Mouse (Mus musculus): Measurements from ENCODE around the gene Nop16. TPM values are rescaled to one million over a fixed set of nuclear protein-coding genes. Genes with fewer than 3 reads are reported as not detected.
A peak's percentile ranks its signal among the peaks of the same experiment; 100 is the strongest.

The Nop16 gene
- polyA plus RNA-seq, 1 experiment from 2014 or later, result 61.6 TPM

DNA sequence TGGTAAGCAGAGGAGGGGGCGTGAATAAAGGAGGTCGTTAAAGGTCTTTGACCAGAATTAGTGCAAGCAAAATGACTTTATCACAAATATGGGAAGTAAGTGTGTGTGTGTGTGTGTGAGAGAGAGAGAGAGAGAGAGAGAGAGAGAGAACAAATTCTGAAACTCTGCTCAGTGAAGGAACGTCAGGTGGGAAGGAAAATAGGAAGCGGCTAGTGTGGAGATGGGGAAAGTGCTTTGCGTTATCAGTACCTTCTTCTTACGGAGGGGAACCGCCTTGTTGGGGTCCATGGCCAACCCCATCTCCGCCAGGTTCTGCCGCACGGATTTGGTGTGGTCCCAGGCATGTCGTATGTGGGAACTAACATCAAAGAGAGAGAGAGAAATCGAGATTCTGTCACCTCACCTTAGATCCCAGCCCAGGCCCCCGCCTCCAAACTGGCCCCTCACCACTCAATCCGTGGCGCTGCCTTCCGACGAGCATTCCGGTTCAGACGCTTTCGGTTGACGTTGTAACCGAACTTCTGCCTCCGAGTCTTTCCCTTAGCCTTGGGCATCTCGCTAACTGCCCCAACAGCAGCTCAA, 385 bp downstream of the Nop16 start:
- peak overlapping the region; percentile 61 for H3K4me3 ChIP-seq (replicated peaks; ENCODE audit: low read depth, low read length)
- H3K27ac ChIP-seq, result peak overlapping the region; percentile 85
- no peak for TF ChIP-seq CTCF (IDR thresholded peaks at IDR 0.05; ENCODE audit: low read depth)
- peak overlapping the region; percentile 74 for H3K4me2 ChIP-seq (ENCODE audit: low read length)
- peak overlapping the region; percentile 71 for H3K9ac ChIP-seq (ENCODE audit: low read depth, low read length)
- 1% methylated on average over 24 of the region's 24 CpGs for WGBS
- H3K27me3 ChIP-seq (ENCODE audit: insufficient read depth, low read length), result no peaks in the 10 kb centered on the region
- DNase-seq (ENCODE audit: low spot score), result no peak
- 0 out of 2 replicates have a peak, but pooled peaks have one; percentile 5 for ATAC-seq (replicated peaks; ENCODE audit: low FRiP score, low read depth)
- H3K36me3 ChIP-seq (ENCODE audit: insufficient read depth, low read length), result peaks cover 13% of the 10 kb centered on the region; the same call in 1 of the 2 replicates
- H3K9me3 ChIP-seq (replicated peaks; ENCODE audit: low read length), result no peaks in the 10 kb centered on the region
- H3K4me1 ChIP-seq (replicated peaks; ENCODE audit: insufficient read depth, low read length), result no peaks in the 10 kb centered on the region

DNA sequence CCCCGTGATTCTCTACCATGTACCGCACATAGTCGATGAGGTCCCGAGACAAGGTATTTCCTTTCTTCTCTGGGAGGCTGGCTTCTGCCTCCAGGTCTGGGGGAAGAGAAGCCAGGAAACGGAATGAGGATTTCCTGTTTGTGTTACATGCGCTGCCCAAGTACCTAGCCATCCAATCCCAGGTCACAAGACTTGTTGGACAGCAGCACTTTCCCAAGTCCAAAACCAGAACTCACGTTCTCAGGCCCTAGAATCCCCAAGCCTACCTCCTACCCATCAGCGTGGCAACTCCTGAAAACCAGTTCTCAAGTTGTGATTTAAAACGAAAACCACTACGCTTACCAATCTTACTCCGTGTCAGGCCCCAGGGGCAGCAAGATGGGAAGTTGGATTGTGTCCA, 4.1 kb downstream of the Nop16 start:
- Histone ChIP-seq H3K36me3 (ENCODE audit: insufficient read depth, low read length) (peaks cover 38% of the 10 kb centered on the region; the same call in 1 of the 2 replicates), H3K4me1 (replicated peaks; ENCODE audit: insufficient read depth, low read length) (no peaks in the 10 kb centered on the region), H3K4me2 (ENCODE audit: low read length) (no peak overlapping the region), H3K4me3 (replicated peaks; ENCODE audit: low read depth, low read length) (no peak overlapping the region), H3K9ac (ENCODE audit: low read depth, low read length) (no peak overlapping the region), H3K27ac (no peak overlapping the region), H3K9me3 (replicated peaks; ENCODE audit: low read length) (no peaks in the 10 kb centered on the region), H3K27me3 (ENCODE audit: insufficient read depth, low read length) (no peaks in the 10 kb centered on the region)
- DNase-seq (ENCODE audit: low spot score), result no peak
- ATAC-seq (replicated peaks; ENCODE audit: low FRiP score, low read depth), result no peak
- TF ChIP-seq CTCF (IDR thresholded peaks at IDR 0.05; ENCODE audit: low read depth), result no peak
- WGBS, result 82% methylated on average over 11 of the region's 11 CpGs

DNA sequence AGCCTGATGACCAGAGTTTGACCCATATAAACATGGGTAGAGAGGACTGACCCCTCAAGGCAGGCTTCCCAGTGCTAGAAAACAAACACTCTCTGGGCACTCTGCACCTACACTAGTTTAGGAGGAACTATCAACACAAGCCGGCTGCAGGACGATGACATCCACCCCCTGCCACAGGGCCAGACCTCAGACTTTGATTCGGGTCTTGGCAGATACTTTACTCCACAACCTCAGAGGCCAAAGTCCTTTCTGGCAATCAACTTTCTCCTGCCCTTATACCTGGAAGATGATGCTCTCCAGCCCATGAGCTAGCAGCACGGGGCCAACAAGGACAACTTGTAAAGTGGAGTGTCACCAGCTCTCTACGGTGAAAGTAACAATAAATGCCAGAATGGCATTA, 7.0 kb downstream of the Nop16 start:
- Histone ChIP-seq H3K4me3 (replicated peaks; ENCODE audit: low read depth, low read length) (no peak overlapping the region), H3K4me2 (ENCODE audit: low read length) (no peak overlapping the region), H3K36me3 (ENCODE audit: insufficient read depth, low read length) (peaks cover 63% of the 10 kb centered on the region), H3K9me3 (replicated peaks; ENCODE audit: low read length) (no peaks in the 10 kb centered on the region), H3K9ac (ENCODE audit: low read depth, low read length) (no peak overlapping the region), H3K4me1 (replicated peaks; ENCODE audit: insufficient read depth, low read length) (no peaks in the 10 kb centered on the region), H3K27me3 (ENCODE audit: insufficient read depth, low read length) (no peaks in the 10 kb centered on the region), H3K27ac (no peak overlapping the region)
- DNase-seq (ENCODE audit: low spot score) (no peak), ATAC-seq (replicated peaks; ENCODE audit: low FRiP score, low read depth) (no peak)
- TF ChIP-seq CTCF (IDR thresholded peaks at IDR 0.05; ENCODE audit: low read depth), result no peak
- 86% methylated on average over 5 of the region's 5 CpGs for WGBS

DNA sequence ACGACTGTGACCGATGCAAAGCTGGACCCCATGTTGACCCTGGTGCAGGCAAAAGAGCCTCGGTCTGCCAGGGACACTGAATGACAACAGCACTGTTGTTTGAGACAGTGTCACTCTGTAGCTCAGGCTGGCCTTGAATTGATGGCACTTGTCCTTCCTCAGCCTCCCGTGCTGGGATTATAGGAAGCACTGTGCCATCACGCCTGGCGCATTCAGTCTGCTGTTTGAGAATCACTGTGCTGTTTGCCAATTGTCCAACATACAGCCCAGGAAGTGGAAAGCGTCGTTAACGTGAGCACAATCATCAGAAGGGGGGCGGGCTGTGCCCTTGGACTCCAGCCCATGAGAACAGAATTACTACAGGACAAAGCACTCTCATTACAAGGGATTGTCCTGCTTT, 7.8 kb downstream of the Nop16 start:
- DNase-seq (ENCODE audit: low spot score) (no peak), ATAC-seq (replicated peaks; ENCODE audit: low FRiP score, low read depth) (no peak)
- WGBS, result 76% methylated on average over 10 of the region's 10 CpGs
- peaks cover 64% of the 10 kb centered on the region for H3K36me3 ChIP-seq (ENCODE audit: insufficient read depth, low read length)
- no peaks in the 10 kb centered on the region for H3K4me1 ChIP-seq (replicated peaks; ENCODE audit: insufficient read depth, low read length)
- H3K4me2 ChIP-seq (ENCODE audit: low read length), result no peak overlapping the region
- H3K9ac ChIP-seq (ENCODE audit: low read depth, low read length), result no peak overlapping the region
- no peaks in the 10 kb centered on the region for H3K9me3 ChIP-seq (replicated peaks; ENCODE audit: low read length)
- no peak for TF ChIP-seq CTCF (IDR thresholded peaks at IDR 0.05; ENCODE audit: low read depth)
- no peak overlapping the region for H3K27ac ChIP-seq
- no peaks in the 10 kb centered on the region for H3K27me3 ChIP-seq (ENCODE audit: insufficient read depth, low read length)
- no peak overlapping the region for H3K4me3 ChIP-seq (replicated peaks; ENCODE audit: low read depth, low read length)

DNA sequence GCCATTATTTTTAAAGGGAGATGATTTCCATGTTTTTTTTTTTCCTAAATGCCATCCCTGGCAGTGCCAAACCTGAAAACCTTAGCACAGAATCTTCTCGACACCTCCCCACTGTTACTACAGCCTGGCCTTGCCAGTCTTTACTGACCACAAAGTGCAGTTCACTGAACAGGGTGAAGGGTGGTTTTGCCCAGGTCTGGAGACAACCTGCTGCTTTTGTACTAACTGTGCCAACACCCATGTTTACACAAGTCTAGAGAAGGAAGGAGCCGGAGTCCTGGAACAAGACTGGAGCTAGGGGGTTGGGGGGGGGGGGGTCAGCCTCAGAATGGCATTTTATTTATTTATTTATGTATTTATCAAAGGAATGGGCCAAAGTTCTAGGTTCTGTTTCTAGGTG, 8.5 kb downstream of the Nop16 start:
- Histone ChIP-seq H3K4me2 (ENCODE audit: low read length) (no peak overlapping the region), H3K9me3 (replicated peaks; ENCODE audit: low read length) (no peaks in the 10 kb centered on the region), H3K27ac (no peak overlapping the region), H3K9ac (ENCODE audit: low read depth, low read length) (no peak overlapping the region), H3K4me1 (replicated peaks; ENCODE audit: insufficient read depth, low read length) (0 out of 2 replicates have a peak, but pooled peaks cover 3% of the 10 kb centered on the region), H3K4me3 (replicated peaks; ENCODE audit: low read depth, low read length) (no peak overlapping the region), H3K27me3 (ENCODE audit: insufficient read depth, low read length) (no peaks in the 10 kb centered on the region), H3K36me3 (ENCODE audit: insufficient read depth, low read length) (peaks cover 63% of the 10 kb centered on the region)
- TF ChIP-seq CTCF (IDR thresholded peaks at IDR 0.05; ENCODE audit: low read depth), result no peak
- WGBS, result 76% methylated on average over 2 of the region's 2 CpGs
- no peak for ATAC-seq (replicated peaks; ENCODE audit: low FRiP score, low read depth)
- DNase-seq (ENCODE audit: low spot score), result no peak

DNA sequence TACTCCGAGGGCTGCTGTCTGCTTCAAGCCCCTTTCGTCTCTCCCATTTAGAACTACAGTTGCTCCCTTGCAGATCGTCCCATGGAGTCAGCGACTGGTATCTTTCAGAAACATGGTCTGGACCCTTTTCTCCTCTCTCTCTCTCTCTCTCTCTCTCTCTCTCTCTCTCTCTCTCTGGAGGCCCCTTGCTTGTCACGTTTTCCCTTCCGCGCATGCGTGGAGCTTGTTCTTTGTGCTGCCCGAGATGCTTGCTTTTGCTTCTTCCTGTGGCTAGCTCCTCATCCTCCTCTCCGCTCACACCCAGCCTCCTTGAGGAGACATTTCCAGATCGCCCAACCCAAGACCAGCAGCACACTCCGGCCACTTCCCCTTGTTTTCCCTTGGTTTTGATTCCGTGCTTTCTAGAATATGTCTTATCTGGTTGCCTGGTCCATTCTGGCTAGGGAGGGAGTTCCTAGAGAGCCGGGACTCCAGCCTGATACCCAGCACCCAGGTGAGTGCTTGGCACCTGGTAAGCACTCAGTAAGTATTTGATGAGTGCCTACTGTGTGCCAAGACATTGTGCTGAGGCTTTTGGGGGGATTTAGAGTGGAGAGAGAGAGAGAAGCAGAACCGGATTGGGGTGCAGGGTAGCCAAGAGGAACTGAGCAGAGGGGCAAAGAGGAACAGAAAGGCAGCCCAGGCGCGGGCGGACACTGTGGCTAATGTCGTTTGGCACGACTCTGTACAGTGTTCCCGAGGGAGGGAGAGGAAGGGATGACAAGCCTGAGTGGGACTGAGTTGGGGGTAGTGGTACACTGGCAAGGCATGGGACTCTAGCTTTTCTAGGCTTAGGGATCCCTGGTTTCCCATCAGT, 12.0 kb downstream of the Nop16 start:
- Histone ChIP-seq H3K27me3 (ENCODE audit: insufficient read depth, low read length) (no peaks in the 10 kb centered on the region), H3K9me3 (replicated peaks; ENCODE audit: low read length) (no peaks in the 10 kb centered on the region), H3K36me3 (ENCODE audit: insufficient read depth, low read length) (peaks cover 43% of the 10 kb centered on the region), H3K4me1 (replicated peaks; ENCODE audit: insufficient read depth, low read length) (peaks cover 12% of the 10 kb centered on the region; the same call in 1 of the 2 replicates), H3K4me2 (ENCODE audit: low read length) (no peak overlapping the region), H3K27ac (no peak overlapping the region), H3K9ac (ENCODE audit: low read depth, low read length) (no peak overlapping the region), H3K4me3 (replicated peaks; ENCODE audit: low read depth, low read length) (no peak overlapping the region)
- DNase-seq (ENCODE audit: low spot score) (no peak), ATAC-seq (replicated peaks; ENCODE audit: low FRiP score, low read depth) (no peak)
- no peak for TF ChIP-seq CTCF (IDR thresholded peaks at IDR 0.05; ENCODE audit: low read depth)
- 87% methylated on average over 21 of the region's 21 CpGs for WGBS

Measured in kidney, postnatal 0 days (tissue).